In the genomic region with DNA sequence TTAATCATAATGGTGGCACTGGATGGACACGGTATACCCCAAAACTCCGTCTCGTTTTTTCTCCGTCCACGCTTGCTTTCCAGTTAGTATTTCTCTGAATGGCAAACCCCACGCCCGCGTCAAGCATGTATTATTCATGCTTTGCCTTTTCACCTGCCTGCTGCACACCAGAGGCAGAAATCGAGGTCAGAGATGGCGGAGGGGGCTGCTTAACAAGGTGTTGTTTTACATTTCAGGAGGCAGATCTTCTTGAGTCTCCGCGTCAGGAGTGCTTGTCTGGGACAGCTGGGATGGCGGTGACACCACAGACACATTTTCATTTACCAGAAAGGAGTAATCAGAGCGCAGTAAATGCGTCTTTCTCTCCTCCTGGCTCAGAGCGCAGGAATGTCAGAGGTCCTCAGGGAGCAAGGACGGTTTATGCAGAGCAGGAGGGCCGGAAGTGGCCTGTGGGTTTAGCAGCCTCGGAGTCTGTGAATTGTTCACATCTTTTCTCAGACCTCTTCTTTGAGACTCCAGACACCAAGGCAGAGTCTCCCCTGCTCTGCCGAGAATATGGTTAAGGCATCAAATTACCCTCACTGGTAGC, we compare ENCODE assay signal across 8 mouse cellular contexts.
A peak's percentile ranks its signal among the peaks of the same experiment; 100 is the strongest.
DNase-seq lines count a peak whose midpoint lies in the region; ATAC-seq lines count a peak whose summit lies in the region.

No protein-coding gene starts in this region.

- H3K4me3 ChIP-seq in midbrain, embryonic 13.5 days (replicated peaks): no peak overlapping the region
- no peak overlapping the region for H3K4me3 ChIP-seq in midbrain, embryonic 10.5 days
- H3K4me3 ChIP-seq in hindbrain, embryonic 11.5 days (ENCODE audit: low read depth, low read length): no peak overlapping the region
- H3K4me3 ChIP-seq in limb, embryonic 15.5 days: no peak overlapping the region

- no peak for DNase-seq in midbrain, embryonic 10.5 days (ENCODE audit: low spot score)
- peak; percentile 36 for DNase-seq in hindbrain, embryonic 11.5 days (ENCODE audit: low spot score)
- DNase-seq in yolk sac, embryonic 10.5 days (ENCODE audit: low spot score): peak; percentile 48
- no peak for DNase-seq in left cerebral cortex, postnatal 25 days (ENCODE audit: low spot score in 2 of 2)
- DNase-seq in cerebellum, adult 11-12 months: no peak
- DNase-seq in adrenal gland, adult 2 months: no peak

- no peak; the same call in 1 of the 2 replicates for ATAC-seq in midbrain, embryonic 13.5 days
- no peak for ATAC-seq in hindbrain, embryonic 11.5 days (ENCODE audit: low FRiP score)
- 0 out of 2 replicates have a peak, but pooled peaks have one; percentile 48 for ATAC-seq in limb, embryonic 15.5 days (ENCODE audit: insufficient number of reproducible peaks, low FRiP score, low TSS enrichment, low read depth)

- peak overlapping the region; percentile 21; the same call in 1 of the 2 replicates for H3K27ac ChIP-seq in midbrain, embryonic 13.5 days
- H3K27ac ChIP-seq in midbrain, embryonic 10.5 days (replicated peaks): no peak overlapping the region
- H3K27ac ChIP-seq in hindbrain, embryonic 11.5 days (ENCODE audit: low read depth, low read length): no peak overlapping the region
- peak overlapping the region; percentile 33; the same call in 1 of the 2 replicates for H3K27ac ChIP-seq in limb, embryonic 15.5 days

- 59% methylated on average over 20 of the region's 20 CpGs for WGBS in midbrain, embryonic 13.5 days
- WGBS in midbrain, embryonic 10.5 days: 76% methylated on average over 20 of the region's 20 CpGs
- WGBS in hindbrain, embryonic 11.5 days: 57% methylated on average over 20 of the region's 20 CpGs
- WGBS in limb, embryonic 15.5 days: 33% methylated on average over 20 of the region's 20 CpGs

- 0 out of 2 replicates have a peak overlapping the region, but pooled peaks have one; percentile 34 for H3K9ac ChIP-seq in midbrain, embryonic 13.5 days (replicated peaks)
- H3K9ac ChIP-seq in hindbrain, embryonic 11.5 days (ENCODE audit: low read depth, low read length): no peak overlapping the region
- H3K9ac ChIP-seq in limb, embryonic 15.5 days: no peak overlapping the region

- peak overlapping the region; percentile 25 for H3K4me2 ChIP-seq in midbrain, embryonic 13.5 days (replicated peaks)
- no peak overlapping the region for H3K4me2 ChIP-seq in hindbrain, embryonic 11.5 days (replicated peaks; ENCODE audit: low read depth, low read length)
- peak overlapping the region; percentile 27 for H3K4me2 ChIP-seq in limb, embryonic 15.5 days

- no peaks in the 10 kb centered on the region for H3K27me3 ChIP-seq in midbrain, embryonic 13.5 days
- H3K27me3 ChIP-seq in midbrain, embryonic 10.5 days (ENCODE audit: low read depth, poor library complexity, severe bottlenecking): no peaks in the 10 kb centered on the region
- H3K27me3 ChIP-seq in hindbrain, embryonic 11.5 days (ENCODE audit: control insufficient read depth, insufficient read depth, low read length): no peaks in the 10 kb centered on the region
- H3K27me3 ChIP-seq in limb, embryonic 15.5 days: no peaks in the 10 kb centered on the region

- H3K9me3 ChIP-seq in midbrain, embryonic 13.5 days: no peaks in the 10 kb centered on the region
- H3K9me3 ChIP-seq in midbrain, embryonic 10.5 days (replicated peaks): no peaks in the 10 kb centered on the region
- no peaks in the 10 kb centered on the region for H3K9me3 ChIP-seq in hindbrain, embryonic 11.5 days (ENCODE audit: control insufficient read depth, low read length)
- no peaks in the 10 kb centered on the region for H3K9me3 ChIP-seq in limb, embryonic 15.5 days

- intact Hi-C loops in left cerebral cortex, postnatal 25 days (cut with DNase I): no loop called here

- no peaks in the 10 kb centered on the region for H3K36me3 ChIP-seq in midbrain, embryonic 13.5 days
- H3K36me3 ChIP-seq in midbrain, embryonic 10.5 days: no peaks in the 10 kb centered on the region
- H3K36me3 ChIP-seq in hindbrain, embryonic 11.5 days (ENCODE audit: control insufficient read depth, insufficient read depth, low read length): no peaks in the 10 kb centered on the region
- H3K36me3 ChIP-seq in limb, embryonic 15.5 days: no peaks in the 10 kb centered on the region

- H3K4me1 ChIP-seq in midbrain, embryonic 13.5 days (replicated peaks): peaks cover 8% of the 10 kb centered on the region
- H3K4me1 ChIP-seq in midbrain, embryonic 10.5 days: peaks cover 13% of the 10 kb centered on the region
- H3K4me1 ChIP-seq in hindbrain, embryonic 11.5 days (replicated peaks; ENCODE audit: control insufficient read depth, insufficient read depth, low read length): no peaks in the 10 kb centered on the region
- peaks cover 36% of the 10 kb centered on the region for H3K4me1 ChIP-seq in limb, embryonic 15.5 days

Comparison
In these comparisons a context has a peak if more than half of its experiments do, and no peak if none do; other contexts are left out.
1. H3K27ac ChIP-seq: peak in midbrain, embryonic 13.5 days (single experiment) and limb, embryonic 15.5 days (single experiment); none in midbrain, embryonic 10.5 days (single experiment) and hindbrain, embryonic 11.5 days (single experiment).
2. DNase-seq: peak in hindbrain, embryonic 11.5 days (single experiment) and yolk sac, embryonic 10.5 days (single experiment); none in midbrain, embryonic 10.5 days (single experiment), left cerebral cortex, postnatal 25 days (0 of 2), cerebellum, adult 11-12 months (single experiment) and adrenal gland, adult 2 months (single experiment).